Mouse (Mus musculus) frontal cortex, postnatal 14 days (tissue): ENCODE measurements around the gene E4f1.

Experiments used
- DNase-seq, 2 experiments: peaks; one replicate each; pipeline ENCODE4 v3.0.0; 2022; ENCODE audit warnings: low spot score in 2 of 2

Gene E4f1

GRCm38 (mm10) chr17:24415011-24415410 is 55.1 kb downstream of the E4f1 start:
- no peak for DNase-seq

- DNase-seq = peak; percentile 88 to 89
Measured at GRCm38 (mm10) chr17:24414230-24414976, 55.7 kb downstream of the E4f1 start, which contains the start of gene Rnps1. Gene Rnps1 (plus strand): TSS chr17:24414565.

- no peak for DNase-seq
Measured at GRCm38 (mm10) chr17:24413557-24414211, 56.4 kb downstream of the E4f1 start.

- DNase-seq = no peak
Measured at GRCm38 (mm10) chr17:24407116-24407803, 62.9 kb downstream of the E4f1 start.

GRCm38 (mm10) chr17:24402371-24402770 is 67.7 kb downstream of the E4f1 start:
- no peak for DNase-seq

GRCm38 (mm10) chr17:24394456-24394855 is 75.7 kb downstream of the E4f1 start:
- DNase-seq = no peak
